Mouse (Mus musculus): ENCODE data around the gene Slc5a11. TPM values are rescaled to one million over a fixed set of nuclear protein-coding genes. Genes with fewer than 3 reads are reported as not detected.
A peak's percentile ranks its signal among the peaks of the same experiment; 100 is the strongest.

Slc5a11 gene
- polyA plus RNA-seq, 1 experiment from 2014 or later = 0.37 TPM

DNA sequence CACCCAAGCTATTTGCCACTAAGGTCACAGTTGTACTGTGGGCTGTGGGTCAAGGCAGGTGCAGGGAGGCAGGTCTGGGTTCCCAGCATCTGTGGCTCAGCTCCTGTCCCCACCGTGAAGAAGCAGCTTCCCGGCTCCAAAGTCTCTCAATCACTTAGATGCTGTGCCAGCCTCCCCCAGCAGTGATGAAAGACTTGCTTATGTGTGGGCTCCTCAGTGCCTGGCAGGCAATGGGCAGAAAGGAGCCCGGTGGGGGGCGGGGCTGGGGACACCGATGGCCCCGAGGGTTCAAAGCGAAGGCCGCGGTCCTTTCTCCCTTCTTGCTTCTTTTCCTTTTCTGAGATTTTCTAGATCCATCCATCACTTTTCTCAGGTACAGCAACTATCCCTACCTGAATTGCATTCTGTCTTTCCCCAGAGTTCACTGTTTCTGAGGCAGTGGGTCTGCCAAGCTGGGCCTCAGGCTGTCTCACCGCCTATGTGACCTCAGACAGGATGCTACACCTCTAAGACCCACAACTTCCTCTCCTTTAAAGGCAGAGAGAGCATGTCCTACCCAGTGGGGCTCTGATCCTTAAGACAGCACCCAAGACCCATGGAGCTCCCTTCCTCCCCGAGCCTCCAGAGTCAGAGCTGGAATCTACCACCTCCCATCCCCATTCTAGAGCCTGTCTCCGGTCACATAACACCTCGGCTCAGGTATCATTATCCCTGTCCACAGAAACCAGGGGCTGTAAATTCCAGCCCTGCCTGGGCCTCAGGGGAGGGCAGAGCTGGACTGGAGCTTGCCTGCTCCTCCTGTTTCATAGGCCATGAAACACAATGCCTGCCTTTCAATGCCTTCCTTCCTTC is 5.4 kb downstream of the Slc5a11 start:
- no peaks in the 10 kb centered on the region for H3K9me3 ChIP-seq (replicated peaks; ENCODE audit: control insufficient read depth, low read length)
- no peak overlapping the region for H3K4me2 ChIP-seq (ENCODE audit: low read length)
- DNase-seq (ENCODE audit: low spot score) (no peak), ATAC-seq (no peak)
- H3K27ac ChIP-seq (ENCODE audit: low read depth, low read length) = no peak overlapping the region
- H3K4me3 ChIP-seq (ENCODE audit: low read depth, low read length) = no peak overlapping the region
- no peaks in the 10 kb centered on the region for H3K27me3 ChIP-seq (replicated peaks; ENCODE audit: control insufficient read depth, insufficient read depth, low read length)
- no peaks in the 10 kb centered on the region for H3K4me1 ChIP-seq (ENCODE audit: control insufficient read depth, insufficient read depth, low read length)
- H3K36me3 ChIP-seq (ENCODE audit: control insufficient read depth, insufficient read depth, low read length) = no peaks in the 10 kb centered on the region
- WGBS = 81% methylated on average over 13 of the region's 13 CpGs
- no peak overlapping the region for H3K9ac ChIP-seq (ENCODE audit: low read length)

DNA sequence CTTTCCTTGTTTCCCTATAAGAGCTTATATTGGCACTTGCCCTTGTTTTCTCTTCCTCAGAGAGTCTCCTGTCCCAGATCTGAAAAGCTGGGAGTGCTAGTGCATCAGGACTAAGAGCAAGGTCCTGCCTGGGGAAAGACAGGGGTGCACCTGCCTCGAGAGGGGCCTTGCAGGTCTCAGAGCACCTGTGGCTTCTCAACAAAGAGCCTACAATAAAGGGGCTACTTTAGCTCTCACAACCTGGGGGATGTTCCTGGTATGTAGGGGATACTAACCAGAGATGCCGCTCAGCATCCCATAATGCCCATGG is 6.0 kb downstream of the Slc5a11 start:
- ATAC-seq = no peak
- no peak overlapping the region for H3K9ac ChIP-seq (ENCODE audit: low read length)
- 58% methylated on average over 2 of the region's 2 CpGs for WGBS
- no peaks in the 10 kb centered on the region for H3K27me3 ChIP-seq (replicated peaks; ENCODE audit: control insufficient read depth, insufficient read depth, low read length)
- H3K9me3 ChIP-seq (replicated peaks; ENCODE audit: control insufficient read depth, low read length) = no peaks in the 10 kb centered on the region
- no peak overlapping the region for H3K4me2 ChIP-seq (ENCODE audit: low read length)
- H3K36me3 ChIP-seq (ENCODE audit: control insufficient read depth, insufficient read depth, low read length) = no peaks in the 10 kb centered on the region
- H3K27ac ChIP-seq (ENCODE audit: low read depth, low read length) = no peak overlapping the region
- DNase-seq (ENCODE audit: low spot score) = no peak
- no peaks in the 10 kb centered on the region for H3K4me1 ChIP-seq (ENCODE audit: control insufficient read depth, insufficient read depth, low read length)
- no peak overlapping the region for H3K4me3 ChIP-seq (ENCODE audit: low read depth, low read length)

DNA sequence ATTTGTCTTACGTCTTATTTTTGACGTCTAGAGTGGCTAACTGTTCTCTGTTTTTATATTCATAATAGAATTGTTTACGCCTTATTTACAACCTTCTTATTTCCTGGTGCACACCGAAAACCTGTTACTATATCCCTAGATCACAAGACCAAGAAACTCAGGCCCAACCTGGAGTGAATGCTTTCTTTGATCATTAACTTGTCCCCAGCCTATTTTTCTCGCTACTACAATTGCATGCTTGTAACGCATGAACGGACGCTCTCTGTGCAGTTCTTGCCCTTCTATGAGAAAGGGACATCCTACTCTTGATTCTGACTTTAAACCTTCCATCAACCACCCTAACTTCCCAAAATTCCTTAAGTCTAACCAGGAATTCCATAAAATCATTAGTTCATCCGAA is 9.5 kb downstream of the Slc5a11 start:
- Histone ChIP-seq H3K4me2 (ENCODE audit: low read length) (no peak overlapping the region), H3K36me3 (ENCODE audit: control insufficient read depth, insufficient read depth, low read length) (no peaks in the 10 kb centered on the region), H3K4me1 (ENCODE audit: control insufficient read depth, insufficient read depth, low read length) (no peaks in the 10 kb centered on the region), H3K27ac (ENCODE audit: low read depth, low read length) (no peak overlapping the region), H3K9me3 (replicated peaks; ENCODE audit: control insufficient read depth, low read length) (no peaks in the 10 kb centered on the region), H3K27me3 (replicated peaks; ENCODE audit: control insufficient read depth, insufficient read depth, low read length) (no peaks in the 10 kb centered on the region), H3K4me3 (ENCODE audit: low read depth, low read length) (no peak overlapping the region), H3K9ac (ENCODE audit: low read length) (no peak overlapping the region)
- WGBS = 77% methylated on average over 9 of the region's 9 CpGs
- ATAC-seq (no peak), DNase-seq (ENCODE audit: low spot score) (no peak)

DNA sequence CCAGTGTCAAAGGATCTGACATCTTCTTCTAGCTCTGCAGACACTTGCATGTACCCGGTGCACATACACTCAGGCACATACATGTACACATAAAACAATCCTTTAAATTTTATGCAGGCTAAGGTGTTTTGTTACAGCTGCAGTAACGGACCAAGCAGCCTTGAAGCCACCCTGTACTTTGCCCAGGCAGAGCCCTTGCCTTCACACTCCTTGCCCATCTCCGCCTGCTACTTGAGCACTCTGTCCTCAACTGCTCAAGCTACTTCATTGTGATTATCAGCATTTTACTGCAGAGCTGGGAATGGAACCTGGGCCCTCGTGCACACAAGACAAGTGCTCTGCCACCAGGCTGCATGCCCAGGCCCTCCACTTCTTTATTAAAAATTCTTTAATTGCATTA is 10.6 kb downstream of the Slc5a11 start:
- no peak overlapping the region for H3K9ac ChIP-seq (ENCODE audit: low read length)
- 87% methylated on average over 4 of the region's 4 CpGs for WGBS
- H3K27me3 ChIP-seq (replicated peaks; ENCODE audit: control insufficient read depth, insufficient read depth, low read length) = no peaks in the 10 kb centered on the region

DNA sequence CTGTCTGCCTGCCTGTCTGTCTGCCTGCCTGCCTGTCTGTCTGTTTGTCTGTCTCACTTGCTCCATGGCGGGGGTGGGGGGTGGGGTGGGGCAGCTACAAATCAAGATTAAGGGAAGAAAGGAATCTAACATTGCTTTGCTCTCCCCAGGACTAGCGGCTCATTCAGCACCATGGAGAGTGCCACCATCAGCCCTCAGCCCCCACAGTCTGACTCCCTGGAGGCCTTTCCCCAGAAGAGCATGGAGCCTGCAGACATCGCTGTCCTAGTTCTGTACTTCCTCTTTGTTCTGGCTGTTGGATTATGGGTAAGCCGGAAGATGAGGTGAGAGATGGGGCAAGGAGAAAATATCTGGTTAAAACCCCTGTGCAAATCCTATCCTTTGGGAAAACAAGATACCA is 20.9 kb downstream of the Slc5a11 start:
- H3K9ac ChIP-seq (ENCODE audit: low read length) = no peak overlapping the region
- H3K36me3 ChIP-seq (ENCODE audit: control insufficient read depth, insufficient read depth, low read length) = no peaks in the 10 kb centered on the region
- H3K27me3 ChIP-seq (replicated peaks; ENCODE audit: control insufficient read depth, insufficient read depth, low read length) = no peaks in the 10 kb centered on the region
- WGBS = 25% methylated on average over 4 of the region's 4 CpGs
- no peak overlapping the region for H3K27ac ChIP-seq (ENCODE audit: low read depth, low read length)
- ATAC-seq (no peak), DNase-seq (ENCODE audit: low spot score) (peak; percentile 20)
- H3K9me3 ChIP-seq (replicated peaks; ENCODE audit: control insufficient read depth, low read length) = no peaks in the 10 kb centered on the region
- H3K4me1 ChIP-seq (ENCODE audit: control insufficient read depth, insufficient read depth, low read length) = no peaks in the 10 kb centered on the region
- H3K4me2 ChIP-seq (ENCODE audit: low read length) = no peak overlapping the region
- H3K4me3 ChIP-seq (ENCODE audit: low read depth, low read length) = no peak overlapping the region

More for the DNA sequence above, 10.6 kb downstream of the Slc5a11 start:
- no peaks in the 10 kb centered on the region for H3K36me3 ChIP-seq (ENCODE audit: control insufficient read depth, insufficient read depth, low read length)
- H3K9me3 ChIP-seq (replicated peaks; ENCODE audit: control insufficient read depth, low read length) = no peaks in the 10 kb centered on the region
- H3K4me1 ChIP-seq (ENCODE audit: control insufficient read depth, insufficient read depth, low read length) = no peaks in the 10 kb centered on the region
- no peak overlapping the region for H3K27ac ChIP-seq (ENCODE audit: low read depth, low read length)
- DNase-seq (ENCODE audit: low spot score) = no peak
- H3K4me2 ChIP-seq (ENCODE audit: low read length) = no peak overlapping the region
- no peak for ATAC-seq
- no peak overlapping the region for H3K4me3 ChIP-seq (ENCODE audit: low read depth, low read length)

- peak; percentile 56 for DNase-seq (ENCODE audit: low spot score)
- Histone ChIP-seq H3K4me2 (ENCODE audit: low read length) (no peak overlapping the region), H3K9me3 (replicated peaks; ENCODE audit: control insufficient read depth, low read length) (no peaks in the 10 kb centered on the region), H3K36me3 (ENCODE audit: control insufficient read depth, insufficient read depth, low read length) (no peaks in the 10 kb centered on the region), H3K27me3 (replicated peaks; ENCODE audit: control insufficient read depth, insufficient read depth, low read length) (no peaks in the 10 kb centered on the region), H3K4me1 (ENCODE audit: control insufficient read depth, insufficient read depth, low read length) (no peaks in the 10 kb centered on the region), H3K9ac (ENCODE audit: low read length) (no peak overlapping the region), H3K27ac (ENCODE audit: low read depth, low read length) (no peak overlapping the region), H3K4me3 (ENCODE audit: low read depth, low read length) (no peak overlapping the region)
- WGBS = 79% methylated on average over 4 of the region's 4 CpGs
- peak; percentile 69; the same call in 1 of the 2 replicates for ATAC-seq
These were observed 24.0 kb downstream of the Slc5a11 start for GRCm38 (mm10) chr7:123238621-123239020.

DNA sequence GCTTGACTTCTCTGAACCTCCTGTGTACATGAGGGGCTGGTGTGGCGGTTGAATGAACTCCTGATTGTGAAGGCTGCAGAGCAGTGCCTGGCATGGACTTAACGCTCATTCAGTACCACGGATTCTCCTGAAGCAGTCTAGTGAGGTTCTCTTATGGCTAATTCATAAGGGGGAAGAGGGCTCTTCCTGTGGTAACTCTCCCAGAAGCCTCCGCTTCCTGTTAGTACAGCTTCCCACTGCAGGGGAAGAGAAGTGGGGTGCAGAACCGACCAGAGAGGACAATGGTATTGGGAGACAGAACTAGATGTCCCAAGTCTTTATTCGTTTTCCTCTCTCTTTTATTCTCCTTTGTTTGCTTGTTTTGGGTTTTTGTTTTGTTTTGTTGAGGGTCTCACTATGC is 25.5 kb downstream of the Slc5a11 start:
- H3K9ac ChIP-seq (ENCODE audit: low read length) = no peak overlapping the region
- no peak for ATAC-seq

DNA sequence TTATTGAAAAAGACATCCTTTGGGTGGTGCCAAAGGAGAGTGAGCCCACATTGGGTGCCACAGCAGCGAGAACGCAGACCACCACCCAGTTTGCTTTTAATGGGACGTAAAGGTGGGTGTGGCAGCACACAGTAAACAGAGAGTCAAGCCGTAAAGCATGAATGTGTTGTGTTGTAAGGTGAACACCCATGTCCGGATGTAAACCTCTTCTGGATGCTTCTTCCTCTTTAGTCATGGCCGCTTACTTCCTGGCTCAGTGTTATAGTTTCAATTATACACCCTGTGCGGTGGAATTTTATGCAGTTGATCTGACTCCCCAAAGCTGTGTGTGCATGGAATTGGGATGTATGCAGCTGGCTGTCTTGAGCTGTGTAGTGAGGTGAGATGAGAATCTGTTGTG is 27.7 kb downstream of the Slc5a11 start:
- no peaks in the 10 kb centered on the region for H3K36me3 ChIP-seq (ENCODE audit: control insufficient read depth, insufficient read depth, low read length)
- H3K9me3 ChIP-seq (replicated peaks; ENCODE audit: control insufficient read depth, low read length) = no peaks in the 10 kb centered on the region
- H3K9ac ChIP-seq (ENCODE audit: low read length) = no peak overlapping the region
- no peak overlapping the region for H3K4me3 ChIP-seq (ENCODE audit: low read depth, low read length)
- ATAC-seq = no peak
- no peak for DNase-seq (ENCODE audit: low spot score)
- no peak overlapping the region for H3K27ac ChIP-seq (ENCODE audit: low read depth, low read length)
- H3K4me1 ChIP-seq (ENCODE audit: control insufficient read depth, insufficient read depth, low read length) = no peaks in the 10 kb centered on the region
- 92% methylated on average over 7 of the region's 7 CpGs for WGBS
- no peaks in the 10 kb centered on the region for H3K27me3 ChIP-seq (replicated peaks; ENCODE audit: control insufficient read depth, insufficient read depth, low read length)
- no peak overlapping the region for H3K4me2 ChIP-seq (ENCODE audit: low read length)

More for the DNA sequence above, 25.5 kb downstream of the Slc5a11 start:
- WGBS = 74% methylated on average over 6 of the region's 6 CpGs
- Histone ChIP-seq H3K4me1 (ENCODE audit: control insufficient read depth, insufficient read depth, low read length) (no peaks in the 10 kb centered on the region), H3K9me3 (replicated peaks; ENCODE audit: control insufficient read depth, low read length) (no peaks in the 10 kb centered on the region), H3K4me2 (ENCODE audit: low read length) (no peak overlapping the region), H3K36me3 (ENCODE audit: control insufficient read depth, insufficient read depth, low read length) (no peaks in the 10 kb centered on the region), H3K27me3 (replicated peaks; ENCODE audit: control insufficient read depth, insufficient read depth, low read length) (no peaks in the 10 kb centered on the region), H3K4me3 (ENCODE audit: low read depth, low read length) (no peak overlapping the region), H3K27ac (ENCODE audit: low read depth, low read length) (no peak overlapping the region)
- no peak for DNase-seq (ENCODE audit: low spot score)

DNA sequence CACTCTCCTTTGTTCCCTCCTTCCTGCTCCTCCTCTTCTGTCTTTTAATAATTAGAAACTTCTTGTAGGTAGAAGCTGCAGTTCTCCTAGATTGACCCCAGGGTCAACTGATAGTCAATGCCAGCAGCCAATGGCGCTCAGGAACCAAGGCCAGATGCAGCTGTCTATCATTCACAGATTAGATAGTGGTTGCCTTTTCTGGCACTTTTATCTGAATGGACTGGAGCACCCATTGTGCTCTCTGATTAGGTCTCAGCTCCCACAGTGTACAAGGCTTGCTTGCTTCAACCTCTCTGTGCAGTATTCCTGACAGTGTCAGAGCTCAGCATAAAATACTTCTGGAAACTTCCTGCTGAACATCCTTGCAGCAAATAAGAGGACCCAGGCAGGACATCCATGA is 30.3 kb downstream of the Slc5a11 start:
- no peak overlapping the region for H3K4me3 ChIP-seq (ENCODE audit: low read depth, low read length)
- no peaks in the 10 kb centered on the region for H3K9me3 ChIP-seq (replicated peaks; ENCODE audit: control insufficient read depth, low read length)
- H3K9ac ChIP-seq (ENCODE audit: low read length) = no peak overlapping the region
- H3K4me1 ChIP-seq (ENCODE audit: control insufficient read depth, insufficient read depth, low read length) = no peaks in the 10 kb centered on the region
- no peak overlapping the region for H3K27ac ChIP-seq (ENCODE audit: low read depth, low read length)
- ATAC-seq (no peak), DNase-seq (ENCODE audit: low spot score) (no peak)
- H3K27me3 ChIP-seq (replicated peaks; ENCODE audit: control insufficient read depth, insufficient read depth, low read length) = no peaks in the 10 kb centered on the region
- no peak overlapping the region for H3K4me2 ChIP-seq (ENCODE audit: low read length)
- H3K36me3 ChIP-seq (ENCODE audit: control insufficient read depth, insufficient read depth, low read length) = no peaks in the 10 kb centered on the region
- WGBS = 81% methylated on average over 1 of the region's 1 CpGs

Data from forebrain, embryonic 14.5 days (tissue).